Mouse (Mus musculus): Measurements from ENCODE around the gene Tbc1d10b. TPM values are rescaled to one million over a fixed set of nuclear protein-coding genes. Genes with fewer than 3 reads are reported as not detected.

Tbc1d10b gene
- polyA plus RNA-seq, 1 experiment from 2014 or later = 29.4 TPM

GRCm38 (mm10) chr7:127212432-127213250 is 4.4 kb upstream of the Tbc1d10b start:
- H3K4me3 ChIP-seq (ENCODE audit: low read depth, low read length) = no peak overlapping the region
- WGBS = 91% methylated on average over 12 of the region's 12 CpGs
- no peak for ATAC-seq (ENCODE audit: low read depth)
- no peak overlapping the region for H3K4me2 ChIP-seq (ENCODE audit: low read depth, low read length)
- H3K9me3 ChIP-seq (ENCODE audit: control insufficient read depth, low read length) = no peaks in the 10 kb centered on the region
- no peak overlapping the region for H3K27ac ChIP-seq (ENCODE audit: low read depth, low read length)
- peaks cover 4% of the 10 kb centered on the region for H3K4me1 ChIP-seq (ENCODE audit: control insufficient read depth, insufficient read depth, low read length)
- no peaks in the 10 kb centered on the region for H3K27me3 ChIP-seq (ENCODE audit: control insufficient read depth, insufficient read depth, low read length)
- no peaks in the 10 kb centered on the region for H3K36me3 ChIP-seq (ENCODE audit: control insufficient read depth, insufficient read depth, low read length)
- H3K9ac ChIP-seq (replicated peaks; ENCODE audit: low read depth, low read length) = no peak overlapping the region

- ATAC-seq (ENCODE audit: low read depth) = no peak
- no peak overlapping the region for H3K4me2 ChIP-seq (ENCODE audit: low read depth, low read length)
- H3K27me3 ChIP-seq (ENCODE audit: control insufficient read depth, insufficient read depth, low read length) = no peaks in the 10 kb centered on the region
- no peak overlapping the region for H3K4me3 ChIP-seq (ENCODE audit: low read depth, low read length)
- H3K9me3 ChIP-seq (ENCODE audit: control insufficient read depth, low read length) = no peaks in the 10 kb centered on the region
- no peak overlapping the region for H3K27ac ChIP-seq (ENCODE audit: low read depth, low read length)
- H3K4me1 ChIP-seq (ENCODE audit: control insufficient read depth, insufficient read depth, low read length) = peaks cover 14% of the 10 kb centered on the region
- H3K9ac ChIP-seq (replicated peaks; ENCODE audit: low read depth, low read length) = no peak overlapping the region
- no peaks in the 10 kb centered on the region for H3K36me3 ChIP-seq (ENCODE audit: control insufficient read depth, insufficient read depth, low read length)
- 62% methylated on average over 5 of the region's 5 CpGs for WGBS
Measured at GRCm38 (mm10) chr7:127211014-127211745, 2.9 kb upstream of the Tbc1d10b start.

GRCm38 (mm10) chr7:127210266-127210665 is 2.0 kb upstream of the Tbc1d10b start:
- H3K4me3 ChIP-seq (ENCODE audit: low read depth, low read length) = no peak overlapping the region
- H3K27me3 ChIP-seq (ENCODE audit: control insufficient read depth, insufficient read depth, low read length) = no peaks in the 10 kb centered on the region
- ATAC-seq (ENCODE audit: low read depth) = no peak
- H3K9me3 ChIP-seq (ENCODE audit: control insufficient read depth, low read length) = no peaks in the 10 kb centered on the region
- no peak overlapping the region for H3K4me2 ChIP-seq (ENCODE audit: low read depth, low read length)
- no peak overlapping the region for H3K9ac ChIP-seq (replicated peaks; ENCODE audit: low read depth, low read length)
- no peak overlapping the region for H3K27ac ChIP-seq (ENCODE audit: low read depth, low read length)
- 93% methylated on average over 4 of the region's 4 CpGs for WGBS
- H3K4me1 ChIP-seq (ENCODE audit: control insufficient read depth, insufficient read depth, low read length) = peaks cover 21% of the 10 kb centered on the region
- H3K36me3 ChIP-seq (ENCODE audit: control insufficient read depth, insufficient read depth, low read length) = no peaks in the 10 kb centered on the region

- H3K27ac ChIP-seq (ENCODE audit: low read depth, low read length) = no peak overlapping the region; the same call in 1 of the 2 replicates
- peak overlapping the region; percentile 66 for H3K4me2 ChIP-seq (ENCODE audit: low read depth, low read length)
- H3K36me3 ChIP-seq (ENCODE audit: control insufficient read depth, insufficient read depth, low read length) = no peaks in the 10 kb centered on the region
- no peak for ATAC-seq (ENCODE audit: low read depth)
- H3K4me3 ChIP-seq (ENCODE audit: low read depth, low read length) = no peak overlapping the region; the same call in 1 of the 2 replicates
- no peaks in the 10 kb centered on the region for H3K9me3 ChIP-seq (ENCODE audit: control insufficient read depth, low read length)
- no peaks in the 10 kb centered on the region for H3K27me3 ChIP-seq (ENCODE audit: control insufficient read depth, insufficient read depth, low read length)
- H3K9ac ChIP-seq (replicated peaks; ENCODE audit: low read depth, low read length) = no peak overlapping the region
- H3K4me1 ChIP-seq (ENCODE audit: control insufficient read depth, insufficient read depth, low read length) = peaks cover 25% of the 10 kb centered on the region
- WGBS = 80% methylated on average over 5 of the region's 5 CpGs
Measured at GRCm38 (mm10) chr7:127209851-127210250, 1.6 kb upstream of the Tbc1d10b start.

- peak; percentile 95 for ATAC-seq (ENCODE audit: low read depth)
- Histone ChIP-seq H3K27ac (ENCODE audit: low read depth, low read length) (peak within 1 kb of the TSS; percentile 77), H3K36me3 (ENCODE audit: control insufficient read depth, insufficient read depth, low read length) (no peaks in the 10 kb centered on the region), H3K4me2 (ENCODE audit: low read depth, low read length) (peak within 1 kb of the TSS; percentile 100), H3K4me1 (ENCODE audit: control insufficient read depth, insufficient read depth, low read length) (peaks cover 25% of the 10 kb centered on the region), H3K27me3 (ENCODE audit: control insufficient read depth, insufficient read depth, low read length) (no peaks in the 10 kb centered on the region), H3K4me3 (ENCODE audit: low read depth, low read length) (peak within 1 kb of the TSS; percentile 90), H3K9ac (replicated peaks; ENCODE audit: low read depth, low read length) (peak within 1 kb of the TSS; percentile 81), H3K9me3 (ENCODE audit: control insufficient read depth, low read length) (no peaks in the 10 kb centered on the region)
- WGBS = under 1% methylated on average over 25 of the region's 44 CpGs
Measured at GRCm38 (mm10) chr7:127208553-127209438, 528 bp upstream of the Tbc1d10b start, which contains the start of gene Mylpf. Gene Mylpf (plus strand): TSS chr7:127208890.

- peak; percentile 7; the same call in 1 of the 2 replicates for ATAC-seq (ENCODE audit: low read depth)
- Histone ChIP-seq H3K4me1 (ENCODE audit: control insufficient read depth, insufficient read depth, low read length) (peaks cover 25% of the 10 kb centered on the region), H3K9me3 (ENCODE audit: control insufficient read depth, low read length) (no peaks in the 10 kb centered on the region), H3K36me3 (ENCODE audit: control insufficient read depth, insufficient read depth, low read length) (peaks cover 8% of the 10 kb centered on the region), H3K9ac (replicated peaks; ENCODE audit: low read depth, low read length) (peak overlapping the region; percentile 81), H3K4me2 (ENCODE audit: low read depth, low read length) (peak overlapping the region; percentile 100), H3K27ac (ENCODE audit: low read depth, low read length) (peak overlapping the region; percentile 77), H3K4me3 (ENCODE audit: low read depth, low read length) (peak overlapping the region; percentile 90), H3K27me3 (ENCODE audit: control insufficient read depth, insufficient read depth, low read length) (no peaks in the 10 kb centered on the region)
- WGBS = under 1% methylated on average over 52 of the region's 53 CpGs
Measured at GRCm38 (mm10) chr7:127207374-127208294, 634 bp downstream of the Tbc1d10b start.

- Histone ChIP-seq H3K36me3 (ENCODE audit: control insufficient read depth, insufficient read depth, low read length) (peaks cover 11% of the 10 kb centered on the region), H3K9ac (replicated peaks; ENCODE audit: low read depth, low read length) (peak overlapping the region; percentile 81), H3K27me3 (ENCODE audit: control insufficient read depth, insufficient read depth, low read length) (no peaks in the 10 kb centered on the region), H3K4me2 (ENCODE audit: low read depth, low read length) (peak overlapping the region; percentile 100), H3K4me3 (ENCODE audit: low read depth, low read length) (peak overlapping the region; percentile 90), H3K9me3 (ENCODE audit: control insufficient read depth, low read length) (no peaks in the 10 kb centered on the region), H3K27ac (ENCODE audit: low read depth, low read length) (no peak overlapping the region), H3K4me1 (ENCODE audit: control insufficient read depth, insufficient read depth, low read length) (peaks cover 25% of the 10 kb centered on the region)
- ATAC-seq (ENCODE audit: low read depth) = no peak
- WGBS = 60% methylated on average over 2 of the region's 2 CpGs
Measured at GRCm38 (mm10) chr7:127206606-127207005, 1.7 kb downstream of the Tbc1d10b start.

- H3K4me2 ChIP-seq (ENCODE audit: low read depth, low read length) = peak overlapping the region; percentile 79
- no peaks in the 10 kb centered on the region for H3K9me3 ChIP-seq (ENCODE audit: control insufficient read depth, low read length)
- H3K27ac ChIP-seq (ENCODE audit: low read depth, low read length) = peak overlapping the region; percentile 82
- ATAC-seq (ENCODE audit: low read depth) = no peak
- H3K9ac ChIP-seq (replicated peaks; ENCODE audit: low read depth, low read length) = peak overlapping the region; percentile 64
- no peaks in the 10 kb centered on the region for H3K27me3 ChIP-seq (ENCODE audit: control insufficient read depth, insufficient read depth, low read length)
- peaks cover 71% of the 10 kb centered on the region for H3K36me3 ChIP-seq (ENCODE audit: control insufficient read depth, insufficient read depth, low read length)
- WGBS = 57% methylated on average over 11 of the region's 11 CpGs
- peak overlapping the region; percentile 62 for H3K4me3 ChIP-seq (ENCODE audit: low read depth, low read length)
- H3K4me1 ChIP-seq (ENCODE audit: control insufficient read depth, insufficient read depth, low read length) = peaks cover 16% of the 10 kb centered on the region
Measured at GRCm38 (mm10) chr7:127196484-127196883, 11.8 kb downstream of the Tbc1d10b start.
